Mouse (Mus musculus) midbrain, postnatal 0 days (tissue): ENCODE results near the gene Ccdc167. TPM values are rescaled to one million over a fixed set of nuclear protein-coding genes. Genes with fewer than 3 reads are reported as not detected.

Source experiments
- ATAC-seq: fragments of 200-750 bp; cut with Nextera tagmentation; 2 replicates; pipeline ENCODE4 v1.8.0; 2017; ENCODE audit warnings: moderate number of reproducible peaks, mild to moderate bottlenecking, moderate TSS enrichment, moderate library complexity; ENCODE audit not compliant: low FRiP score
- DNase-seq: peaks from one replicate; pipeline ENCODE4 v3.0.0-alpha.2; 2015; ENCODE audit warnings: low spot score
- H3K27ac ChIP-seq: fragments of 300-500 bp; sonication (generic); 2 replicates; pipeline ENCODE4 v1.5.1; 2014; ENCODE audit warnings: low read depth, mild to moderate bottlenecking, low read length, mixed read lengths
- H3K27me3 ChIP-seq: fragments of 300-500 bp; sonication (generic); 2 replicates; pipeline ENCODE4 v1.6.1; 2014; ENCODE audit warnings: low read length, control low read depth, mixed read lengths; ENCODE audit not compliant: insufficient read depth
- H3K36me3 ChIP-seq: fragments of 300-500 bp; sonication (generic); 2 replicates; pipeline ENCODE4 v1.6.1; 2014; ENCODE audit warnings: low read length, control low read depth, mixed read lengths; ENCODE audit not compliant: insufficient read depth
- H3K4me1 ChIP-seq: fragments of 300-500 bp; sonication (generic); 2 replicates; pipeline ENCODE4 v1.6.1; 2014; ENCODE audit warnings: mild to moderate bottlenecking, control low read depth, antibody characterized with exemption, low read length, mixed read lengths; ENCODE audit not compliant: insufficient read depth
- H3K4me2 ChIP-seq: fragments of 300-500 bp; sonication (generic); 2 replicates; pipeline ENCODE4 v1.6.1; 2014; ENCODE audit warnings: low read depth, mild to moderate bottlenecking, low read length, mixed read lengths; ENCODE audit not compliant: poor library complexity, severe bottlenecking
- H3K4me3 ChIP-seq: fragments of 300-500 bp; sonication (generic); 2 replicates; pipeline ENCODE4 v1.5.1; 2014; ENCODE audit warnings: low read depth, mild to moderate bottlenecking, low read length, moderate library complexity
- H3K9ac ChIP-seq: fragments of 300-500 bp; sonication (generic); replicated peaks from 2 replicates; pipeline ENCODE4 v1.6.1; 2014; ENCODE audit warnings: mild to moderate bottlenecking, low read length, moderate library complexity, mixed read lengths; ENCODE audit not compliant: poor library complexity, severe bottlenecking
- H3K9me3 ChIP-seq: fragments of 300-500 bp; sonication (generic); 2 replicates; pipeline ENCODE4 v1.6.1; 2016; ENCODE audit warnings: low read length, control low read depth
- CTCF ChIP-seq: IDR thresholded peaks from 2 replicates; pipeline ENCODE4 v1.5.1; 2016; ENCODE audit warnings: antibody characterized with exemption, mild to moderate bottlenecking
- WGBS: fragments of 180-500 bp; shearing (Covaris S2); extraction: QIAGEN DNeasy Blood & Tissue Kit; methylation state at CpG from one replicate; pipeline ENCODE4 v1.1.7; 2014; 5-methylcytosine and 5-hydroxymethylcytosine counted together
- polyA plus RNA-seq: library from polyadenylated mRNA; unstranded; fragments of >200 nt; fragmentation: Nextera tagmentation; extraction: Ambion mirVana; gene quantifications from 2 replicates; pipeline ENCODE4 v1.2.1, GENCODE M21; 2015
- total RNA-seq: library from RNA; depleted of rRNA; stranded (reverse); fragments of >200 nt; gene quantifications from 2 replicates; pipeline ENCODE4 v1.2.3, GENCODE M21; 2014

The Ccdc167 gene
- total and polyA plus RNA-seq, 2 experiments from 2014 or later, result 8.6 to 9.0 TPM

GRCm38 (mm10) chr17:29759963-29760362, 43.1 kb upstream of the Ccdc167 start:
- Histone ChIP-seq H3K4me3 (no peak overlapping the region), H3K27ac (no peak overlapping the region), H3K27me3 (no peaks in the 10 kb centered on the region), H3K36me3 (no peaks in the 10 kb centered on the region), H3K9ac (no peak overlapping the region), H3K4me2 (no peak overlapping the region), H3K9me3 (no peaks in the 10 kb centered on the region), H3K4me1 (no peaks in the 10 kb centered on the region)
- no peak for ATAC-seq
- TF ChIP-seq CTCF, result no peak
- peak; percentile 60 for DNase-seq
- 67% methylated on average over 19 of the region's 19 CpGs for WGBS

GRCm38 (mm10) chr17:29756381-29756780, 39.5 kb upstream of the Ccdc167 start:
- no peak overlapping the region for H3K4me3 ChIP-seq
- DNase-seq, result peak; percentile 13
- no peak overlapping the region for H3K27ac ChIP-seq
- H3K9me3 ChIP-seq, result no peaks in the 10 kb centered on the region
- WGBS, result 78% methylated on average over 10 of the region's 10 CpGs
- H3K36me3 ChIP-seq, result no peaks in the 10 kb centered on the region
- H3K4me1 ChIP-seq, result no peaks in the 10 kb centered on the region
- no peaks in the 10 kb centered on the region for H3K27me3 ChIP-seq
- H3K9ac ChIP-seq, result no peak overlapping the region
- H3K4me2 ChIP-seq, result no peak overlapping the region
- TF ChIP-seq CTCF, result no peak
- no peak for ATAC-seq

GRCm38 (mm10) chr17:29754510-29754909, 37.7 kb upstream of the Ccdc167 start:
- WGBS, result 53% methylated on average over 4 of the region's 4 CpGs
- H3K27ac ChIP-seq, result no peak overlapping the region
- no peak overlapping the region for H3K9ac ChIP-seq
- H3K9me3 ChIP-seq, result no peaks in the 10 kb centered on the region
- TF ChIP-seq CTCF, result 0 out of 2 replicates have a peak, but pooled peaks have one; percentile 8
- no peak overlapping the region for H3K4me2 ChIP-seq
- H3K4me1 ChIP-seq, result no peaks in the 10 kb centered on the region
- ATAC-seq (no peak), DNase-seq (no peak)
- no peaks in the 10 kb centered on the region for H3K36me3 ChIP-seq
- no peak overlapping the region for H3K4me3 ChIP-seq
- H3K27me3 ChIP-seq, result no peaks in the 10 kb centered on the region

- ATAC-seq, result no peak
- no peak for DNase-seq
- H3K4me2 ChIP-seq, result no peak overlapping the region
- H3K36me3 ChIP-seq, result no peaks in the 10 kb centered on the region
- 42% methylated on average over 4 of the region's 6 CpGs for WGBS
- TF ChIP-seq CTCF, result no peak
- H3K4me1 ChIP-seq, result no peaks in the 10 kb centered on the region
- H3K4me3 ChIP-seq, result no peak overlapping the region
- no peaks in the 10 kb centered on the region for H3K27me3 ChIP-seq
- H3K9me3 ChIP-seq, result no peaks in the 10 kb centered on the region
- H3K9ac ChIP-seq, result no peak overlapping the region
- no peak overlapping the region for H3K27ac ChIP-seq
Measured at GRCm38 (mm10) chr17:29747466-29747865, 30.6 kb upstream of the Ccdc167 start.

- H3K9me3 ChIP-seq, result no peaks in the 10 kb centered on the region
- H3K4me2 ChIP-seq, result peak overlapping the region; percentile 9; the same call in 1 of the 2 replicates
- peak; percentile 57 for TF ChIP-seq CTCF
- 0 out of 2 replicates have a peak overlapping the region, but pooled peaks have one; percentile 19 for H3K9ac ChIP-seq
- H3K27me3 ChIP-seq, result no peaks in the 10 kb centered on the region
- peak; percentile 92 for DNase-seq
- ATAC-seq, result no peak; the same call in 1 of the 2 replicates
- no peak overlapping the region for H3K4me3 ChIP-seq
- no peak overlapping the region for H3K27ac ChIP-seq
- no peaks in the 10 kb centered on the region for H3K4me1 ChIP-seq
- H3K36me3 ChIP-seq, result no peaks in the 10 kb centered on the region
- WGBS, result 30% methylated on average over 22 of the region's 22 CpGs
Measured at GRCm38 (mm10) chr17:29737849-29738804, 21.3 kb upstream of the Ccdc167 start.

- Histone ChIP-seq H3K36me3 (no peaks in the 10 kb centered on the region), H3K27ac (no peak overlapping the region), H3K9ac (no peak overlapping the region), H3K27me3 (no peaks in the 10 kb centered on the region), H3K4me3 (no peak overlapping the region), H3K9me3 (no peaks in the 10 kb centered on the region), H3K4me2 (no peak overlapping the region), H3K4me1 (peaks cover 2% of the 10 kb centered on the region; the same call in 1 of the 2 replicates)
- peak; percentile 35; the same call in 1 of the 2 replicates for ATAC-seq
- 18% methylated on average over 15 of the region's 15 CpGs for WGBS
- no peak for DNase-seq
- TF ChIP-seq CTCF, result no peak
Measured at GRCm38 (mm10) chr17:29736448-29737014, 19.7 kb upstream of the Ccdc167 start.
